Mouse (Mus musculus): ENCODE data around the gene Rgs12. TPM values are rescaled to one million over a fixed set of nuclear protein-coding genes. Genes with fewer than 3 reads are reported as not detected.
A peak's percentile ranks its signal among the peaks of the same experiment; 100 is the strongest.

Gene Rgs12
- total RNA-seq, 1 experiment = 17.0 TPM

DNA sequence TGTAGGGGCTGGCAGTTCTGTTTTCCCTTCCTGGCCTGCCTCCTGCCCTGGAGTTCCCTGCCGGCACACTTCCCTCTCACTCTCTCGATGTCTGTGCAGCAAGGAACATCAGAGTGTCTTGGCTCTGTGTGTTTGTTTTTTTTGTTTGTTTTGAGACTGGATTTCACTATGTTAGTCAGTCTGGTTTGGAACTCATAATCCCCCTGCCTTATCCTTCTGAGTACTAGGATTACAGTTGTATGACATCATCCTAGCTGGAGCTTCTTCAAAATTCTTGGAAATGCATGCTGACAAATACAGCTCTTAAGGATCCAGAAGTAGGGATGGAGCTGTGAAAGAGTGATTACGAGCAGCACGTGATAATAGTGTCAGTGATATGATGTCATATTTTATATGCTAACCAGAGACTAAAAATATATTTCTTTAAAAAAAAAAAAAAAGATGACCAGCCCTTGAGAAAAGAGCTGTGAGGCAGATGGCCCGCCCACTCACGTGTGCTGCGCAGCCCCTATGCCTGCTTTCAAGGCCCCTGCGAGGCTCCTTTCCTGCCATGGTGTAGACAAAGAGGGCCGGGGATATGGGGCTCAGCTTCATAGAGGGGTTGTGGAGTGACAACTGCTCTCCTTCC, 70.5 kb downstream of the Rgs12 start:
- Histone ChIP-seq H3K9ac (ENCODE audit: insufficient read depth, low read depth, low read length, poor library complexity, severe bottlenecking) (no peak overlapping the region), H3K36me3 (ENCODE audit: control insufficient read depth, insufficient read depth, low read length, poor library complexity, severe bottlenecking) (no peaks in the 10 kb centered on the region; the same call in 1 of the 2 replicates), H3K27ac (ENCODE audit: insufficient read depth, low read depth, low read length, poor library complexity, severe bottlenecking) (no peak overlapping the region), H3K4me3 (ENCODE audit: insufficient read depth in 1 of 2, low read depth in 1 of 2, low read length in 2 of 2, poor library complexity in 1 of 2, severe bottlenecking in 1 of 2) (no peak overlapping the region), H3K9me3 (ENCODE audit: control insufficient read depth, insufficient read depth, low read depth, low read length) (no peaks in the 10 kb centered on the region), H3K4me1 (ENCODE audit: control insufficient read depth in 2 of 2, insufficient read depth in 2 of 2, low read length in 2 of 2, poor library complexity in 1 of 2) (no peaks in the 10 kb centered on the region)
- DNase-seq (ENCODE audit: low read depth, low spot score) = no peak
- in situ Hi-C loops (cut with MboI; ENCODE audit: low sequenced_read_pairs in 2 of 2, unreplicated experiment in 2 of 2) = no loop called here
- no peak for TF ChIP-seq ZC3H11A (IDR thresholded peaks at IDR 0.05; ENCODE audit: borderline replicate concordance, low read depth, low read length)
- TF ChIP-seq MAFK (IDR thresholded peaks at IDR 0.05; ENCODE audit: insufficient read depth, low read depth, low read length) = no peak
- no peak for TF ChIP-seq CHD2 (IDR thresholded peaks at IDR 0.05; ENCODE audit: low read depth, low read length)
- no peak for TF ChIP-seq ZNF384 (IDR thresholded peaks at IDR 0.05; ENCODE audit: low read depth, low read length)

DNA sequence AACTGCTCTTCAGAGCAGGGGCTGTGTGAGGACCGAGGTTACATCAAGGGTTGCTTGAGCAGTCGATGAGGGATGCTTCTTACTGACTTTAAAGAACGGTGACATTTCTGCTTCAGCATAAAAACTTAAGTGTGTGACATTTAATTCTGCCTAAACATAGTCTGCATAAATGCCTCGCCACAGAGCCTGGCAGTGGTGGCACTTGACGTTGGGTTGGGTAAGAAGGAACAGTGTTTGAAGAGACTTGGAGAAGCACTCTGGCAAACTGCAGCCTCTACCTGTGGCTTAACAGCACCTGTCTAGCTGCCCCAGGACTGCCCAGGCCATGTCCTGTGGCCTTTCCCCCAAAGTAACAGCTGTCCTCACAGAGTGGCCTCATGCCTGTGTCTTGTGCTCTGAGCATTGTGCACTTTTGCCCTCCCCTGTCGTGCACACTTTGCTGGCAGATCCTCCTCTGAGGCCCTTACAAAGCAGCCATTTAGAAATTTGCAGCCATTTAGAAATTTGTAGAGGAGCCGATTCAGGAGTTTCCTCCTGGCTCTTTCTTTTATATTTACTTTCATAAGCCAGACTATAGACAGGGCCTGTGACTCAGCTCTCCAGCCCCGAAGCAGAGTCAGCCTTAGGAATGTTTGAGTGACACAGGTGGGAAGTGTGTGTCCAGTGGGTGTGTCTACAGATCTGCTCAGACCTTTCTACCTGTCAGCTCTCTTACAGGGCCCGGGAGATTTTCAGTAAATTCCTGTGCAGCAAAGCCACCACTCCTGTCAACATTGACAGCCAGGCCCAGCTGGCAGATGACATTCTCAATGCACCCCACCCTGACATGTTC, 71.4 kb downstream of the Rgs12 start:
- Histone ChIP-seq H3K9ac (ENCODE audit: insufficient read depth, low read depth, low read length, poor library complexity, severe bottlenecking) (no peak overlapping the region), H3K9me3 (ENCODE audit: control insufficient read depth, insufficient read depth, low read depth, low read length) (no peaks in the 10 kb centered on the region), H3K4me3 (ENCODE audit: insufficient read depth in 1 of 2, low read depth in 1 of 2, low read length in 2 of 2, poor library complexity in 1 of 2, severe bottlenecking in 1 of 2) (no peak overlapping the region), H3K27ac (ENCODE audit: insufficient read depth, low read depth, low read length, poor library complexity, severe bottlenecking) (no peak overlapping the region), H3K36me3 (ENCODE audit: control insufficient read depth, insufficient read depth, low read length, poor library complexity, severe bottlenecking) (no peaks in the 10 kb centered on the region; the same call in 1 of the 2 replicates), H3K4me1 (ENCODE audit: control insufficient read depth in 2 of 2, insufficient read depth in 2 of 2, low read length in 2 of 2, poor library complexity in 1 of 2) (no peaks in the 10 kb centered on the region)
- in situ Hi-C loops (cut with MboI; ENCODE audit: low sequenced_read_pairs in 2 of 2, unreplicated experiment in 2 of 2) = no loop called here
- DNase-seq (ENCODE audit: low read depth, low spot score) = no peak
- TF ChIP-seq CHD2 (IDR thresholded peaks at IDR 0.05; ENCODE audit: low read depth, low read length) (no peak), ZC3H11A (IDR thresholded peaks at IDR 0.05; ENCODE audit: borderline replicate concordance, low read depth, low read length) (no peak), MAFK (IDR thresholded peaks at IDR 0.05; ENCODE audit: insufficient read depth, low read depth, low read length) (no peak), ZNF384 (IDR thresholded peaks at IDR 0.05; ENCODE audit: low read depth, low read length) (no peak), HCFC1 (IDR thresholded peaks at IDR 0.05; ENCODE audit: borderline replicate concordance, insufficient read depth, low read length) (no peak)

DNA sequence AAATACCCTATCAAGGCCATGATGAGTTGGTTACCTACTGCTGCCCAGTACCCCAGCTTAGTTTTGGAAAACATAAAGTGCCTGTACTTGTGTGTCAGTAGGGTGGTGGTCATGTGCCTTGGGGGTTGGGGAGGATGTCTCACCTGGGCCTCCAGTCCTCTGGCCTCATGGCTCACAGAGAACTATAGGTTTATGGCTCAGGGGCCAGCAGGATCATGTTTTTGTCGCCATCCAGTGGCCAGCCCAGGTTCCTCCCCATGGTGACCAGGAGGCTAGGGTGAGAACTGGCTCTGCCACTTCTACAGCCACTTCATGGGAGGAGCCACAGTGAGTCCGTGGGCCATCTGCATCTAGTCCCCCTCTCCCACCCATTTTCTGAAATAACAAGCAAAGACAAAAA, 75.7 kb downstream of the Rgs12 start:
- H3K36me3 ChIP-seq (ENCODE audit: control insufficient read depth, insufficient read depth, low read length, poor library complexity, severe bottlenecking) = no peaks in the 10 kb centered on the region; the same call in 1 of the 2 replicates

DNA sequence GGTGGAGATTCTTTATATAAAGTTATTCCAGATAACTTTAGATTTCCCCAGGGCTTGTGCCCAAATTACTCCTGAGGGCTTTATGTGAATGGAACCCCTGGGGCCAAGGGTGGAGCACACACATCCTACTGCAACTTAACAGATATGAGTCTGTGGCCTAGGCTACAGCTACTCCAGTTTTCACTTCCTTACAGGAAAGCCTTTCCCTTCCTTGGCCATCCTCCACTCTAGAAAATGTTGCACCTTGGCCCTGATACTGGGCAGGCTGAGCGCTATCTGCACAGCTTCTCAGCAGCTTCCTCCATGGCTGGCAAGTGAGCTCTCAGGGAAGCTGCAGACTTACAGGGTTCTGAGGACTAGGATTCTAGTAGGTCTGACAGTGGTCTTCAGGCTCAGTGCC, 80.1 kb downstream of the Rgs12 start:
- in situ Hi-C loops (cut with MboI; ENCODE audit: low sequenced_read_pairs in 2 of 2, unreplicated experiment in 2 of 2) = no loop called here
- DNase-seq (ENCODE audit: low read depth, low spot score) = no peak
- Histone ChIP-seq H3K4me3 (ENCODE audit: insufficient read depth in 1 of 2, low read depth in 1 of 2, low read length in 2 of 2, poor library complexity in 1 of 2, severe bottlenecking in 1 of 2) (no peak overlapping the region), H3K4me1 (ENCODE audit: control insufficient read depth in 2 of 2, insufficient read depth in 2 of 2, low read length in 2 of 2, poor library complexity in 1 of 2) (peaks cover 0 to 5% of the 10 kb centered on the region in 2 experiments; a peak in 2 of 4 replicates), H3K36me3 (ENCODE audit: control insufficient read depth, insufficient read depth, low read length, poor library complexity, severe bottlenecking) (no peaks in the 10 kb centered on the region; the same call in 1 of the 2 replicates), H3K9ac (ENCODE audit: insufficient read depth, low read depth, low read length, poor library complexity, severe bottlenecking) (no peak overlapping the region), H3K9me3 (ENCODE audit: control insufficient read depth, insufficient read depth, low read depth, low read length) (no peaks in the 10 kb centered on the region), H3K27ac (ENCODE audit: insufficient read depth, low read depth, low read length, poor library complexity, severe bottlenecking) (no peak overlapping the region)
- TF ChIP-seq MAFK (IDR thresholded peaks at IDR 0.05; ENCODE audit: insufficient read depth, low read depth, low read length) (no peak), ZNF384 (IDR thresholded peaks at IDR 0.05; ENCODE audit: low read depth, low read length) (no peak), ZC3H11A (IDR thresholded peaks at IDR 0.05; ENCODE audit: borderline replicate concordance, low read depth, low read length) (no peak), HCFC1 (IDR thresholded peaks at IDR 0.05; ENCODE audit: borderline replicate concordance, insufficient read depth, low read length) (no peak), CHD2 (IDR thresholded peaks at IDR 0.05; ENCODE audit: low read depth, low read length) (no peak)

More for the DNA sequence above, 75.7 kb downstream of the Rgs12 start:
- Histone ChIP-seq H3K27ac (ENCODE audit: insufficient read depth, low read depth, low read length, poor library complexity, severe bottlenecking) (no peak overlapping the region), H3K4me1 (ENCODE audit: control insufficient read depth in 2 of 2, insufficient read depth in 2 of 2, low read length in 2 of 2, poor library complexity in 1 of 2) (no peaks in the 10 kb centered on the region), H3K4me3 (ENCODE audit: insufficient read depth in 1 of 2, low read depth in 1 of 2, low read length in 2 of 2, poor library complexity in 1 of 2, severe bottlenecking in 1 of 2) (no peak overlapping the region), H3K9ac (ENCODE audit: insufficient read depth, low read depth, low read length, poor library complexity, severe bottlenecking) (no peak overlapping the region), H3K9me3 (ENCODE audit: control insufficient read depth, insufficient read depth, low read depth, low read length) (no peaks in the 10 kb centered on the region)
- in situ Hi-C loops (cut with MboI; ENCODE audit: low sequenced_read_pairs in 2 of 2, unreplicated experiment in 2 of 2) = no loop called here
- DNase-seq (ENCODE audit: low read depth, low spot score) = peak; percentile 16
- TF ChIP-seq ZC3H11A (IDR thresholded peaks at IDR 0.05; ENCODE audit: borderline replicate concordance, low read depth, low read length) = 0 out of 2 replicates have a peak, but pooled peaks have one; percentile 2
- TF ChIP-seq MAFK (IDR thresholded peaks at IDR 0.05; ENCODE audit: insufficient read depth, low read depth, low read length) = no peak
- no peak for TF ChIP-seq CHD2 (IDR thresholded peaks at IDR 0.05; ENCODE audit: low read depth, low read length)
- TF ChIP-seq ZNF384 (IDR thresholded peaks at IDR 0.05; ENCODE audit: low read depth, low read length) = no peak
- TF ChIP-seq HCFC1 (IDR thresholded peaks at IDR 0.05; ENCODE audit: borderline replicate concordance, insufficient read depth, low read length) = no peak
